Mouse (Mus musculus) limb, embryonic 10.5 days (tissue): ENCODE measurements around the gene Gm1113. TPM values are rescaled to one million over a fixed set of nuclear protein-coding genes. Genes with fewer than 3 reads are reported as not detected.

Source experiments
- polyA plus RNA-seq: library from polyadenylated mRNA; unstranded; fragments of >200 nt; fragmentation: Nextera tagmentation; extraction: Ambion mirVana; gene quantifications from 2 replicates; pipeline ENCODE4 v1.2.1, GENCODE M21; 2016

Gene Gm1113
- polyA plus RNA-seq, 1 experiment from 2014 or later, result not detected

Other genes with a start within 250 kb of the Gm1113 start
- 10.5 and 16.1 TPM in 2 replicates for gene Cdon, start 97.1 kb downstream of the Gm1113 start, polyA plus RNA-seq
- gene Ddx25, start 40.3 kb upstream of the Gm1113 start, polyA plus RNA-seq, result 4.9 and 6.0 TPM in 2 replicates
- gene Pus3, start 40.3 kb upstream of the Gm1113 start, polyA plus RNA-seq, result 21.2 and 22.3 TPM in 2 replicates
- 1.2 and 1.4 TPM in 2 replicates for gene Pate2, start 52.0 kb upstream of the Gm1113 start, polyA plus RNA-seq
- 19.5 and 22.4 TPM in 2 replicates for gene Hyls1, start 52.1 kb upstream of the Gm1113 start, polyA plus RNA-seq
- gene Pate4, start 93.7 kb upstream of the Gm1113 start, polyA plus RNA-seq, result 0.19 TPM in 1 of 2 replicates, not detected in the other
- gene Pate3, start 129.9 kb upstream of the Gm1113 start, polyA plus RNA-seq, result 0.10 TPM in 1 of 2 replicates, not detected in the other
- not detected in 2 replicates for gene Pate1, start 169.1 kb upstream of the Gm1113 start, polyA plus RNA-seq
- not detected in 2 replicates for gene Gm17677, start 222.8 kb upstream of the Gm1113 start, polyA plus RNA-seq